Mouse (Mus musculus): ENCODE data around the gene Bglap2. TPM values are rescaled to one million over a fixed set of nuclear protein-coding genes. Genes with fewer than 3 reads are reported as not detected.

The Bglap2 gene
- total and polyA plus RNA-seq, 2 experiments from 2014 or later = not detected

- ATAC-seq (ENCODE audit: insufficient read depth, low read depth) (no peak), DNase-seq (ENCODE audit: low spot score) (no peak)
- 93% methylated on average over 10 of the region's 10 CpGs for WGBS
- Histone ChIP-seq H3K36me3 (replicated peaks; ENCODE audit: control insufficient read depth, insufficient read depth, low read length) (peaks cover 10% of the 10 kb centered on the region; the same call in 1 of the 2 replicates), H3K4me3 (ENCODE audit: low read depth, low read length) (no peak overlapping the region), H3K4me1 (ENCODE audit: control insufficient read depth, insufficient read depth) (no peaks in the 10 kb centered on the region), H3K9ac (replicated peaks; ENCODE audit: low read depth, low read length) (no peak overlapping the region), H3K27me3 (ENCODE audit: control insufficient read depth, insufficient read depth, low read length) (no peaks in the 10 kb centered on the region), H3K9me3 (replicated peaks; ENCODE audit: control insufficient read depth, low read length) (no peaks in the 10 kb centered on the region), H3K4me2 (ENCODE audit: low read depth, low read length) (no peak overlapping the region), H3K27ac (ENCODE audit: low read depth) (no peak overlapping the region)
- TF ChIP-seq EP300 (IDR thresholded peaks at IDR 0.05; ENCODE audit: low read depth) (no peak), CTCF (IDR thresholded peaks at IDR 0.05; ENCODE audit: low read depth) (no peak)
These were observed 25.2 kb upstream of the Bglap2 start for GRCm38 (mm10) chr3:88403522-88404230.

- Histone ChIP-seq H3K4me2 (ENCODE audit: low read depth, low read length) (no peak overlapping the region), H3K27ac (ENCODE audit: low read depth) (no peak overlapping the region), H3K4me1 (ENCODE audit: control insufficient read depth, insufficient read depth) (no peaks in the 10 kb centered on the region), H3K36me3 (replicated peaks; ENCODE audit: control insufficient read depth, insufficient read depth, low read length) (peaks cover 21% of the 10 kb centered on the region), H3K4me3 (ENCODE audit: low read depth, low read length) (no peak overlapping the region), H3K9ac (replicated peaks; ENCODE audit: low read depth, low read length) (no peak overlapping the region), H3K9me3 (replicated peaks; ENCODE audit: control insufficient read depth, low read length) (no peaks in the 10 kb centered on the region), H3K27me3 (ENCODE audit: control insufficient read depth, insufficient read depth, low read length) (no peaks in the 10 kb centered on the region)
- TF ChIP-seq EP300 (IDR thresholded peaks at IDR 0.05; ENCODE audit: low read depth) = no peak
- no peak for TF ChIP-seq CTCF (IDR thresholded peaks at IDR 0.05; ENCODE audit: low read depth)
- 94% methylated on average over 2 of the region's 2 CpGs for WGBS
- no peak for DNase-seq (ENCODE audit: low spot score)
- no peak for ATAC-seq (ENCODE audit: insufficient read depth, low read depth)
These were observed 20.2 kb upstream of the Bglap2 start for GRCm38 (mm10) chr3:88398666-88399065.

GRCm38 (mm10) chr3:88395742-88396141 is 17.2 kb upstream of the Bglap2 start:
- Histone ChIP-seq H3K36me3 (replicated peaks; ENCODE audit: control insufficient read depth, insufficient read depth, low read length) (peaks cover 15% of the 10 kb centered on the region), H3K27me3 (ENCODE audit: control insufficient read depth, insufficient read depth, low read length) (no peaks in the 10 kb centered on the region), H3K9me3 (replicated peaks; ENCODE audit: control insufficient read depth, low read length) (no peaks in the 10 kb centered on the region), H3K27ac (ENCODE audit: low read depth) (no peak overlapping the region), H3K9ac (replicated peaks; ENCODE audit: low read depth, low read length) (no peak overlapping the region), H3K4me2 (ENCODE audit: low read depth, low read length) (no peak overlapping the region), H3K4me3 (ENCODE audit: low read depth, low read length) (no peak overlapping the region), H3K4me1 (ENCODE audit: control insufficient read depth, insufficient read depth) (no peaks in the 10 kb centered on the region)
- WGBS = 88% methylated on average over 8 of the region's 8 CpGs
- no peak for ATAC-seq (ENCODE audit: insufficient read depth, low read depth)
- TF ChIP-seq CTCF (IDR thresholded peaks at IDR 0.05; ENCODE audit: low read depth) (no peak), EP300 (IDR thresholded peaks at IDR 0.05; ENCODE audit: low read depth) (no peak)
- DNase-seq (ENCODE audit: low spot score) = no peak

GRCm38 (mm10) chr3:88395288-88395687 is 16.8 kb upstream of the Bglap2 start:
- Histone ChIP-seq H3K4me3 (ENCODE audit: low read depth, low read length) (no peak overlapping the region), H3K27ac (ENCODE audit: low read depth) (no peak overlapping the region), H3K9ac (replicated peaks; ENCODE audit: low read depth, low read length) (no peak overlapping the region), H3K4me2 (ENCODE audit: low read depth, low read length) (no peak overlapping the region), H3K4me1 (ENCODE audit: control insufficient read depth, insufficient read depth) (no peaks in the 10 kb centered on the region), H3K27me3 (ENCODE audit: control insufficient read depth, insufficient read depth, low read length) (no peaks in the 10 kb centered on the region), H3K36me3 (replicated peaks; ENCODE audit: control insufficient read depth, insufficient read depth, low read length) (peaks cover 15% of the 10 kb centered on the region), H3K9me3 (replicated peaks; ENCODE audit: control insufficient read depth, low read length) (no peaks in the 10 kb centered on the region)
- ATAC-seq (ENCODE audit: insufficient read depth, low read depth) (no peak), DNase-seq (ENCODE audit: low spot score) (no peak)
- WGBS = 94% methylated on average over 6 of the region's 6 CpGs
- TF ChIP-seq EP300 (IDR thresholded peaks at IDR 0.05; ENCODE audit: low read depth) (no peak), CTCF (IDR thresholded peaks at IDR 0.05; ENCODE audit: low read depth) (no peak)

GRCm38 (mm10) chr3:88393776-88394375 is 15.4 kb upstream of the Bglap2 start:
- DNase-seq (ENCODE audit: low spot score) = no peak
- TF ChIP-seq CTCF (IDR thresholded peaks at IDR 0.05; ENCODE audit: low read depth) (no peak), EP300 (IDR thresholded peaks at IDR 0.05; ENCODE audit: low read depth) (no peak)
- no peaks in the 10 kb centered on the region for H3K9me3 ChIP-seq (replicated peaks; ENCODE audit: control insufficient read depth, low read length)
- no peaks in the 10 kb centered on the region for H3K4me1 ChIP-seq (ENCODE audit: control insufficient read depth, insufficient read depth)
- peaks cover 15% of the 10 kb centered on the region for H3K36me3 ChIP-seq (replicated peaks; ENCODE audit: control insufficient read depth, insufficient read depth, low read length)
- H3K4me2 ChIP-seq (ENCODE audit: low read depth, low read length) = no peak overlapping the region
- ATAC-seq (ENCODE audit: insufficient read depth, low read depth) = 0 out of 2 replicates have a peak, but pooled peaks have one; percentile 11
- 81% methylated on average over 9 of the region's 9 CpGs for WGBS
- H3K4me3 ChIP-seq (ENCODE audit: low read depth, low read length) = no peak overlapping the region
- no peak overlapping the region for H3K27ac ChIP-seq (ENCODE audit: low read depth)
- no peak overlapping the region for H3K9ac ChIP-seq (replicated peaks; ENCODE audit: low read depth, low read length)
- H3K27me3 ChIP-seq (ENCODE audit: control insufficient read depth, insufficient read depth, low read length) = no peaks in the 10 kb centered on the region

All from heart, postnatal 0 days (tissue).